Mouse (Mus musculus) right cerebral cortex, adult 2 months (tissue): ENCODE measurements around the gene Sf3b4.
"Not testable (repeated sequence)": the region's sequence is repeated elsewhere in the genome, so short reads cannot be mapped to it uniquely, and the experiment has no call there.

ENCODE experiments used
- DNase-seq, 2 experiments: peaks; one replicate each; pipeline ENCODE4 v3.0.0; 2021 to 2022; ENCODE audit warnings: low spot score in 2 of 2

The Sf3b4 gene

GRCm38 (mm10) chr3:96173185-96173584 is 1.1 kb downstream of the Sf3b4 start:
- no peak for DNase-seq

GRCm38 (mm10) chr3:96174042-96174441 is 1.9 kb downstream of the Sf3b4 start:
- not testable (repeated sequence) for DNase-seq

DNA sequence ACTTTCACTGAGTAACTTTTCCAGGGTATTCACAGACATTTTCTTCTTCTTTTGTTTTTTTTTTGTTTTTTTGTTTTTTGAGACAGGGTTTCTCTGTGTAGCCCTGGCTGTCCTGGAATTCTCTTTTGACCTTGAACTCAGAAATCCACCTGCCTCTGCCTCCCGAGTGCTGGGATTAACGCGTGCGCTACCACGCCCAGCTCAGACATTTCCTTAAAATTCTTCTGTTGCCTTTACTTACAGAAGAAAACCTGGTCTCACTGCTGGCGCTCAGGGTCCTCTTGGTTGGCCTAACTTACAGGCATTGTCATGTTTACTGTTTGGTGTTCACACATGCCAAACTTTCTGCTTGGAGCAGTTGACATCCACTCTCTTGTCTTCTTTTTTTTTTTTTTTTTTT is 3.1 kb downstream of the Sf3b4 start:
- DNase-seq: no peak

DNA sequence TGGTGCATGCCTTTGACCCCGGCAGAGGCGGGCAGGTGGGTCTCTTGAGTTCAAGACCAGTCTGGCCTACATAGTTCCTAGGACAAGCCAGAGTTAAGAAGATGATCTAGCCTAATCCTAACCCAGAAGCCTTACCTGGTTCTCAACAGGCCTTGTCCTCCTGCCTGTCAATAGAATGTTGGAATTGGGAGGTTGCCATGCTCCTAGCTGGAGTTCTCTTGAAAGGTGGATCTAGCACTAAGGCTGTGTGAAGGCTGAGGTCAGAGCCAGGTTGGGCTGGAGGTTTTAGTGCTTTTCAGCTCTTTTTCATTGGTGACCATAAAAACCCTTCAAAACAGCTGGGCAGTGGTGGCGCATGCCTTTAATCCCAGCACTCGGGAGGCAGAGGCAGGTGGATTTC is 6.3 kb downstream of the Sf3b4 start:
- no peak for DNase-seq

DNA sequence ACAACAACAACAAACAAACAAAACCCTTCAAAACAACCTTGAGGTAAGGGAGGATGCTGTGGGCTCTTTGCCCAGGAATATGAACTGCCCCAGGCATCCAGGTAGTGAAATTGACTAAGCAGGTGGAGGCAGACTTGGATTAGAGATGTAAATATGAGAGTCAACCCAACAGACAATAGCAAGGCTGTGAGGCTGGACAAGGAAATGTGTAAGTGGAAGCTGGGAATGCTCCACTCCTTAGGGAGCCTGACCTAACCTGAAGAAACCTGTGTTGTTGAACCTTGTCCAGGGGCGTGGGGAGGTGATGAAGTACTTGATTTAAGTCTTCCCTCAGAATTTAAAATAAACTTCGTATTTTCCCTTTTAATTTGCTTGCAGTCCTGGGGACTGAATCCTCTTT is 6.8 kb downstream of the Sf3b4 start:
- no peak for DNase-seq

DNA sequence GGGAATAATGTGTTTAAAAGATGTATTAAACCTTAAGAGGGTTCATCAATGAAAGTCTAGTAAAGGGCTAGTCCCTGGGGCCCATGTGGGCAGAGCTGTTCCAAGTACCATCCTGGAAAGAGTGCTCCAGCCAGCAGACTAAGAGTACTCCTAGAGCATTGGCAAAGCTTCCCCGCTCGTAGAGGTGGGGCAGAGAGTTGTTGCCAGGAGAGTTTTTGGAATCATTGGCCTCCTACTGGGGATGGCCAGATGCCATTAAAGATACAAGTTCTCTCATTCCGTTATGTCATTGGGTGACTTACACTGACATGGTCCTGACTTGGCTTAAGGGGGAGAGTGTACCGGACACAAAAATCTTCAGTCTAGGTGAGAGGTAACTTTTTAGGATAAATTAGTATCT is 7.4 kb downstream of the Sf3b4 start:
- DNase-seq: no peak

GRCm38 (mm10) chr3:96180727-96181477 is 8.8 kb downstream of the Sf3b4 start, which contains the start of gene Sv2a:
Sv2a (plus strand) TSS chr3:96181151.
- peak; percentile 69 to 72 for DNase-seq

GRCm38 (mm10) chr3:96181510-96182381 is 9.6 kb downstream of the Sf3b4 start:
- DNase-seq: peak in 1 of 2 experiments; percentile 47

GRCm38 (mm10) chr3:96182382-96182776 is 10.2 kb downstream of the Sf3b4 start:
- DNase-seq: peak in 1 of 2 experiments; percentile 47

- DNase-seq: no peak
Measured at GRCm38 (mm10) chr3:96192977-96193376, 20.8 kb downstream of the Sf3b4 start.

- DNase-seq: no peak
Measured at GRCm38 (mm10) chr3:96194966-96195365, 22.8 kb downstream of the Sf3b4 start.

GRCm38 (mm10) chr3:96195616-96196313 is 23.6 kb downstream of the Sf3b4 start:
- DNase-seq: no peak

DNA sequence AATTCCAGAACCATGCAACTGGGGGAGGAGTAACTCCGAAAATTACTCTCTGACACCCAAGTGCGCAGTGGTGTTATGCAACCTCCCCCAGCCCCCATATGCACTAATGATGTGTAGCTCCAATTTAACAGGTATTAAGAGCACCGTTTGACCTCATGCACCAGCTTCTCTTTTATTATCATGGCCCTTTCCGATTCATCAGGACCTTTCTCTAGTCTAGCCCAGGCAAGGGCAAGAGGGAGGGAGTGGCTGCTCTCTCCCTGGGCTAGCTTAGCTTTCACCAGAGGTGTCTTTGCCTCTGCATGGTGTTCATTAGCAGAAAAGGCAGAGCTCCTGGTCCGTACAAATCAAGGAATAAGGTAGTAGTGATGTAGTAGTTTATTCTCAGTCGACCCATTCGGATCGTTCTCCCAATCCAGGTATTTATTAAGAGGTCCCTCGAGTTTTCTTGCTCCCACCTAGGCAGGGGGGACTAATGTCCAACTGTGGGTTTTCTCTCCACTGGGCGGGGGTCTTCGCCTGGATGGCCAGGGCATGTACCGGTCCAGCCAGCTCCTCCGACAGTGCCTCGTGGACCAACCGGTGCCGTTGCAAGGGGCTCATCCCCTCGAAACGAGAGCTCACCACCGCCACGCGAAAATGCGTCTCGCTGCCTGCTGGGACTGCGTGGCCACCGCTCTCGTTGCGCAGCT is 24.5 kb downstream of the Sf3b4 start:
- DNase-seq: peak in 1 of 2 experiments; percentile 44

GRCm38 (mm10) chr3:96197129-96197749 is 25.1 kb downstream of the Sf3b4 start:
- peak; percentile 95 for DNase-seq

- DNase-seq: no peak
Measured at GRCm38 (mm10) chr3:96198181-96198580, 26.0 kb downstream of the Sf3b4 start.

GRCm38 (mm10) chr3:96198601-96199251 is 26.6 kb downstream of the Sf3b4 start:
- DNase-seq: not testable (repeated sequence)

- no peak for DNase-seq
Measured at GRCm38 (mm10) chr3:96199731-96200130, 27.6 kb downstream of the Sf3b4 start.

DNA sequence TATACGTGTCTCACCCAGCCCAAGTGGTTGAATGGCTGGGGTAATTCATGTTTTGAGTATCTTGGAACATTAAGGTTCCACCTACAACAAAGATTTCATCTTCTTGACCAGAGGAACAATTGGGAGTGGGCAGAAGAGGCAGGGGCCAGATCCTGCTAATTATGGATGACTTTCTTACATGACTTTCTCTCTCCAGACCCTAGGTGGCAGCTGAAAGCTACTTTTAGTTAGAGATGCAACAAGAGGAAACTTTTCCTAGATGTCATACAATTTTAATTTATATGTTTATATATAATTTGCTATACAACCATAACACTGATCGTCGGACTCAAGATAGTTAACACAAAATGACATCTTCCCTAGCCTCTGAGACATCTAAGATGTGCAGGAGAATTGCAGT is 35.7 kb downstream of the Sf3b4 start:
- DNase-seq: no peak

DNA sequence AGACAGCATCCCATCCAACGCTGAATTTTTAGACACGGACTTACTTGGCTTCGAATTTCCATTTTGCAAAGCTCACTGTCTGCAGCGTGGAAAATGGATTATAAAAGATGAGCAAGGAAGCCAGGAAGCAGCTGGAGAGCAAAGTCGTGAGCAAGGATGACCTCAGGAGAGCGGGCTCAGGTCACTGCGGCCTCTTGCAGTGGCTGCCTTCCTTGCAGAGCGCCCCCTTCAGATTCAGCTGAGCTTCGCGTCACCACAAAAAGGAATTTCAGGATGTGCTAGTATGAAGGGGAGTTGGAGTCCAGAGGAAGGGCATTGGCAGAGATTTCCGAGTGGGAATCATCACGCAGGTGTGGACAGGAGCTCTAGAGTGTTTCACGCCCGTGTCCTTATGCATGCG is 37.1 kb downstream of the Sf3b4 start:
- DNase-seq: no peak

GRCm38 (mm10) chr3:96219191-96219641 is 47.1 kb downstream of the Sf3b4 start:
- peak in 1 of 2 experiments; percentile 46 for DNase-seq
